Mouse (Mus musculus) adrenal gland, postnatal 4 days (tissue): Measurements from ENCODE around the gene Abcd3. TPM values are rescaled to one million over a fixed set of nuclear protein-coding genes. Genes with fewer than 3 reads are reported as not detected.
A peak's percentile ranks its signal among the peaks of the same experiment; 100 is the strongest.

Source experiments
- DNase-seq, 2 experiments: peaks; one replicate each; pipeline ENCODE4 v3.0.0; 2021 to 2022; ENCODE audit warnings: low spot score in 2 of 2, mixed read lengths in 2 of 2
- total RNA-seq, 2 experiments: library from RNA; stranded (reverse); gene quantifications; 2 replicates each; pipeline ENCODE4 v1.2.3; 2021

The Abcd3 gene
- total RNA-seq, 2 experiments from 2014 or later, result 79.9 to 85.4 TPM

GRCm38 (mm10) chr3:121739489-121740213 lies 75.5 kb downstream of the Abcd3 start:
- no peak for DNase-seq

GRCm38 (mm10) chr3:121738742-121739342 lies 76.3 kb downstream of the Abcd3 start:
- DNase-seq, result no peak

- no peak for DNase-seq
Measured at GRCm38 (mm10) chr3:121737901-121738300, 77.2 kb downstream of the Abcd3 start.

- DNase-seq, result peak in 1 of 2 experiments; percentile 26
Measured at GRCm38 (mm10) chr3:121737453-121737852, 77.6 kb downstream of the Abcd3 start.

GRCm38 (mm10) chr3:121736025-121736744 lies 78.9 kb downstream of the Abcd3 start:
- DNase-seq, result peak; percentile 24 to 49

GRCm38 (mm10) chr3:121735542-121735941 lies 79.6 kb downstream of the Abcd3 start:
- DNase-seq, result no peak

GRCm38 (mm10) chr3:121729678-121730077 lies 85.4 kb downstream of the Abcd3 start:
- DNase-seq, result no peak

- DNase-seq, result no peak
Measured at GRCm38 (mm10) chr3:121725651-121726050, 89.5 kb downstream of the Abcd3 start.

GRCm38 (mm10) chr3:121724553-121724952 lies 90.5 kb downstream of the Abcd3 start:
- no peak for DNase-seq

GRCm38 (mm10) chr3:121723968-121724524 lies 91.1 kb downstream of the Abcd3 start:
- no peak for DNase-seq

- DNase-seq, result peak; percentile 38 to 44
Measured at GRCm38 (mm10) chr3:121722971-121723844, 91.9 kb downstream of the Abcd3 start, which contains the start of gene F3. Gene F3, plus strand, starts transcription at chr3:121723537.

GRCm38 (mm10) chr3:121721691-121722070 lies 93.4 kb downstream of the Abcd3 start:
- no peak for DNase-seq

- no peak for DNase-seq
Measured at GRCm38 (mm10) chr3:121720801-121721690, 94.1 kb downstream of the Abcd3 start.

- no peak for DNase-seq
Measured at GRCm38 (mm10) chr3:121719701-121720100, 95.4 kb downstream of the Abcd3 start.

- DNase-seq, result no peak
Measured at GRCm38 (mm10) chr3:121718679-121719078, 96.4 kb downstream of the Abcd3 start.

- no peak for DNase-seq
Measured at GRCm38 (mm10) chr3:121716480-121716879, 98.6 kb downstream of the Abcd3 start.

GRCm38 (mm10) chr3:121715741-121716459 lies 99.2 kb downstream of the Abcd3 start:
- no peak for DNase-seq

GRCm38 (mm10) chr3:121715336-121715735 lies 99.8 kb downstream of the Abcd3 start:
- no peak for DNase-seq

GRCm38 (mm10) chr3:121714461-121714860 lies 100.6 kb downstream of the Abcd3 start:
- DNase-seq, result no peak
